Mouse (Mus musculus) lung, postnatal 36 days (tissue): ENCODE measurements around the gene Pfn3.
"Not testable (repeated sequence)": the region's sequence is repeated elsewhere in the genome, so short reads cannot be mapped to it uniquely, and the experiment has no call there.

Experiments used
- DNase-seq: peaks from one replicate; pipeline ENCODE4 v3.0.0; 2022; ENCODE audit warnings: mixed read lengths

Gene Pfn3

GRCm38 (mm10) chr13:55414743-55415380, at the start of gene Pfn3:
Gene Pfn3 (minus strand): TSS chr13:55415232.
- DNase-seq = peak; percentile 59

GRCm38 (mm10) chr13:55464027-55464884, 49.2 kb upstream of the Pfn3 start, which contains the start of gene Prr7:
Gene Prr7 (plus strand): TSS chr13:55464267.
- peak; percentile 31 for DNase-seq

GRCm38 (mm10) chr13:55463399-55464026, 48.5 kb upstream of the Pfn3 start:
- no peak for DNase-seq

GRCm38 (mm10) chr13:55462965-55463364, 47.9 kb upstream of the Pfn3 start:
- no peak for DNase-seq

- DNase-seq = peak; percentile 78
Observed at GRCm38 (mm10) chr13:55451785-55452549, 36.9 kb upstream of the Pfn3 start.

- DNase-seq = peak; percentile 44
Observed at GRCm38 (mm10) chr13:55451296-55451695, 36.3 kb upstream of the Pfn3 start.

- peak; percentile 65 for DNase-seq
Observed at GRCm38 (mm10) chr13:55450511-55450980, 35.5 kb upstream of the Pfn3 start.

GRCm38 (mm10) chr13:55449679-55450441, 34.8 kb upstream of the Pfn3 start:
- DNase-seq = peak; percentile 59

GRCm38 (mm10) chr13:55449205-55449604, 34.2 kb upstream of the Pfn3 start:
- DNase-seq = no peak

- DNase-seq = no peak
Observed at GRCm38 (mm10) chr13:55448131-55448530, 33.1 kb upstream of the Pfn3 start.

GRCm38 (mm10) chr13:55447543-55447943, 32.5 kb upstream of the Pfn3 start:
- DNase-seq = peak; percentile 70

GRCm38 (mm10) chr13:55446483-55447105, 31.6 kb upstream of the Pfn3 start:
- no peak for DNase-seq

GRCm38 (mm10) chr13:55445361-55446091, 30.5 kb upstream of the Pfn3 start:
- no peak for DNase-seq

- peak; percentile 100 for DNase-seq
Observed at GRCm38 (mm10) chr13:55444937-55445315, 29.9 kb upstream of the Pfn3 start, which contains the start of gene Grk6. Gene Grk6 (plus strand): TSS chr13:55445072.

GRCm38 (mm10) chr13:55444286-55444936, 29.4 kb upstream of the Pfn3 start:
- DNase-seq = peak; percentile 90

GRCm38 (mm10) chr13:55443799-55444285, 28.8 kb upstream of the Pfn3 start:
- no peak for DNase-seq

- DNase-seq = not testable (repeated sequence)
Observed at GRCm38 (mm10) chr13:55437111-55437629, 22.1 kb upstream of the Pfn3 start.

- peak; percentile 59 for DNase-seq
Observed at GRCm38 (mm10) chr13:55431889-55432685, 17.1 kb upstream of the Pfn3 start.

GRCm38 (mm10) chr13:55430566-55430965, 15.5 kb upstream of the Pfn3 start:
- DNase-seq = no peak
